ENCODE assay signal across 7 mouse cellular contexts in genomic region chr17:90454738-90455408, GRCm38 (mm10).
DNase-seq lines count a peak whose midpoint lies in the region; ATAC-seq and TF ChIP-seq lines count a peak whose summit lies in the region.

No protein-coding gene starts in this region.

- peak; percentile 48 for ATAC-seq in lung, embryonic 14.5 days (ENCODE audit: insufficient read depth)
- ATAC-seq in forebrain, embryonic 16.5 days = peak; percentile 56
- no peak for ATAC-seq in limb, embryonic 15.5 days (ENCODE audit: insufficient number of reproducible peaks, low FRiP score, low TSS enrichment, low read depth)

- DNase-seq in lung, embryonic 14.5 days = peak; percentile 23
- no peak for DNase-seq in lung, postnatal 36 days
- DNase-seq in cerebellum, postnatal 25 days = peak; percentile 74 to 75
- DNase-seq in retina, embryonic 14.5 days (ENCODE audit: low spot score) = peak; percentile 58
- no peak for DNase-seq in urinary bladder, postnatal 10 days (ENCODE audit: low spot score)

- H3K4me1 ChIP-seq in lung, embryonic 14.5 days (ENCODE audit: insufficient read depth) = no peaks in the 10 kb centered on the region
- peaks cover 17% of the 10 kb centered on the region for H3K4me1 ChIP-seq in forebrain, embryonic 16.5 days (replicated peaks; ENCODE audit: control insufficient read depth, insufficient read depth, low read length)
- peaks cover 17% of the 10 kb centered on the region for H3K4me1 ChIP-seq in limb, embryonic 15.5 days

- no peak overlapping the region for H3K27ac ChIP-seq in lung, embryonic 14.5 days (ENCODE audit: low read depth)
- peak overlapping the region; percentile 85 for H3K27ac ChIP-seq in forebrain, embryonic 16.5 days (ENCODE audit: low read length)
- H3K27ac ChIP-seq in limb, embryonic 15.5 days = no peak overlapping the region

- no peaks in the 10 kb centered on the region for H3K9me3 ChIP-seq in lung, embryonic 14.5 days (ENCODE audit: low read depth, low read length)
- H3K9me3 ChIP-seq in forebrain, embryonic 16.5 days (ENCODE audit: control insufficient read depth, low read length) = no peaks in the 10 kb centered on the region
- no peaks in the 10 kb centered on the region for H3K9me3 ChIP-seq in limb, embryonic 15.5 days

- H3K36me3 ChIP-seq in lung, embryonic 14.5 days (ENCODE audit: insufficient read depth) = no peaks in the 10 kb centered on the region
- no peaks in the 10 kb centered on the region for H3K36me3 ChIP-seq in forebrain, embryonic 16.5 days (ENCODE audit: control insufficient read depth, insufficient read depth)
- H3K36me3 ChIP-seq in limb, embryonic 15.5 days = no peaks in the 10 kb centered on the region

- peak overlapping the region; percentile 80 for H3K4me2 ChIP-seq in lung, embryonic 14.5 days
- peak overlapping the region; percentile 85 for H3K4me2 ChIP-seq in forebrain, embryonic 16.5 days (ENCODE audit: low read length)
- H3K4me2 ChIP-seq in limb, embryonic 15.5 days = peak overlapping the region; percentile 90

- no peak for TF ChIP-seq CTCF in lung, embryonic 14.5 days (IDR thresholded peaks at IDR 0.05; ENCODE audit: low read depth)

- peaks cover 23% of the 10 kb centered on the region for H3K27me3 ChIP-seq in lung, embryonic 14.5 days (ENCODE audit: insufficient read depth, low read length)
- no peaks in the 10 kb centered on the region for H3K27me3 ChIP-seq in forebrain, embryonic 16.5 days (replicated peaks; ENCODE audit: control insufficient read depth, insufficient read depth, low read length)
- H3K27me3 ChIP-seq in limb, embryonic 15.5 days = peaks cover 37% of the 10 kb centered on the region

- peak overlapping the region; percentile 46 for H3K4me3 ChIP-seq in lung, embryonic 14.5 days (ENCODE audit: low read depth, low read length)
- H3K4me3 ChIP-seq in forebrain, embryonic 16.5 days (replicated peaks; ENCODE audit: low read length) = peak overlapping the region; percentile 60
- H3K4me3 ChIP-seq in limb, embryonic 15.5 days = peak overlapping the region; percentile 49

- peak overlapping the region; percentile 42 for H3K9ac ChIP-seq in lung, embryonic 14.5 days
- peak overlapping the region; percentile 93 for H3K9ac ChIP-seq in forebrain, embryonic 16.5 days (replicated peaks; ENCODE audit: low read depth, low read length)
- peak overlapping the region; percentile 42 for H3K9ac ChIP-seq in limb, embryonic 15.5 days

- under 1% methylated on average over 41 of the region's 41 CpGs for WGBS in lung, embryonic 14.5 days
- 0% methylated on average over 39 of the region's 41 CpGs for WGBS in forebrain, embryonic 16.5 days
- under 1% methylated on average over 41 of the region's 41 CpGs for WGBS in limb, embryonic 15.5 days

Comparison
In these comparisons a context has a peak if more than half of its experiments do, and no peak if none do; other contexts are left out.
1. DNase-seq: peak in lung, embryonic 14.5 days (single experiment), cerebellum, postnatal 25 days (2 of 2) and retina, embryonic 14.5 days (single experiment); none in lung, postnatal 36 days (single experiment) and urinary bladder, postnatal 10 days (single experiment).
2. H3K9ac ChIP-seq: peak in every context shown above with its lines; median percentile 93 in forebrain, embryonic 16.5 days; 42 in lung, embryonic 14.5 days; 42 in limb, embryonic 15.5 days.
3. Peak in every context shown above with its lines, with median percentiles within 50 percentile points of each other: H3K4me2 ChIP-seq and H3K4me3 ChIP-seq.